Mouse (Mus musculus) heart, embryonic 14.5 days (tissue): ENCODE measurements around the gene Aqp3. TPM values are rescaled to one million over a fixed set of nuclear protein-coding genes. Genes with fewer than 3 reads are reported as not detected.

Source experiments
- ATAC-seq: fragments of 200-750 bp; cut with Nextera tagmentation; 2 replicates; pipeline ENCODE4 v1.8.0; 2017; ENCODE audit warnings: low read depth, moderate TSS enrichment; ENCODE audit not compliant: insufficient number of reproducible peaks, insufficient read depth, low FRiP score
- H3K27ac ChIP-seq, 2 experiments: fragments of 200-500 bp in 1 of 2; fragments of 300-500 bp in 1 of 2; sonication (generic) in 1 of 2; replicated peaks in 1 of 2; 2 replicates each; pipeline ENCODE4 v1.5.1; 2012 to 2014; ENCODE audit warnings: low read depth in 2 of 2, low read length in 2 of 2, control low read depth in 1 of 2, mild to moderate bottlenecking in 1 of 2, mixed read lengths in 1 of 2; ENCODE audit not compliant: control insufficient read depth in 1 of 2, insufficient read depth in 1 of 2
- H3K27me3 ChIP-seq: fragments of 300-500 bp; sonication (generic); 2 replicates; pipeline ENCODE4 v1.6.1; 2014; ENCODE audit warnings: mild to moderate bottlenecking, low read length, control low read depth; ENCODE audit not compliant: control insufficient read depth, insufficient read depth
- H3K36me3 ChIP-seq: fragments of 300-500 bp; sonication (generic); 2 replicates; pipeline ENCODE4 v1.6.1; 2014; ENCODE audit warnings: mild to moderate bottlenecking, control low read depth, low read length, mixed read lengths; ENCODE audit not compliant: control insufficient read depth, insufficient read depth
- H3K4me1 ChIP-seq, 2 experiments: fragments of 200-500 bp in 1 of 2; fragments of 300-500 bp in 1 of 2; sonication (generic) in 1 of 2; 2 replicates each; pipeline ENCODE4 v1.6.1; 2012 to 2014; ENCODE audit warnings: low read length in 2 of 2, control low read depth in 1 of 2, mixed read lengths in 1 of 2; ENCODE audit not compliant: control insufficient read depth in 2 of 2, insufficient read depth in 2 of 2
- H3K4me2 ChIP-seq: fragments of 300-500 bp; sonication (generic); 2 replicates; pipeline ENCODE4 v1.6.1; 2014; ENCODE audit warnings: mild to moderate bottlenecking, low read length
- H3K4me3 ChIP-seq, 2 experiments: fragments of 200-500 bp in 1 of 2; fragments of 300-500 bp in 1 of 2; sonication (generic) in 1 of 2; 2 replicates each; pipeline ENCODE4 v1.5.1; 2012 to 2014; ENCODE audit warnings: low read length in 2 of 2, mild to moderate bottlenecking in 2 of 2, control low read depth in 1 of 2, low read depth in 1 of 2, moderate library complexity in 1 of 2; ENCODE audit not compliant: control insufficient read depth in 1 of 2, insufficient read depth in 1 of 2
- H3K9ac ChIP-seq: fragments of 300-500 bp; sonication (generic); 2 replicates; pipeline ENCODE4 v1.6.1; 2014; ENCODE audit warnings: mild to moderate bottlenecking, low read length
- H3K9me3 ChIP-seq: fragments of 300-500 bp; sonication (generic); 2 replicates; pipeline ENCODE4 v1.6.1; 2016; ENCODE audit warnings: low read length, control low read depth; ENCODE audit not compliant: control insufficient read depth
- WGBS: fragments of 180-500 bp; shearing (Covaris S2); extraction: QIAGEN DNeasy Blood & Tissue Kit; methylation state at CpG from one replicate; pipeline ENCODE4 v1.1.7; 2014; 5-methylcytosine and 5-hydroxymethylcytosine counted together
- polyA plus RNA-seq: library from polyadenylated mRNA; unstranded; fragments of >200 nt; fragmentation: Nextera tagmentation; extraction: Ambion mirVana; gene quantifications from 2 replicates; pipeline ENCODE4 v1.2.1, GENCODE M21; 2014

Gene Aqp3
- polyA plus RNA-seq, 1 experiment from 2014 or later = 0.55 TPM

DNA sequence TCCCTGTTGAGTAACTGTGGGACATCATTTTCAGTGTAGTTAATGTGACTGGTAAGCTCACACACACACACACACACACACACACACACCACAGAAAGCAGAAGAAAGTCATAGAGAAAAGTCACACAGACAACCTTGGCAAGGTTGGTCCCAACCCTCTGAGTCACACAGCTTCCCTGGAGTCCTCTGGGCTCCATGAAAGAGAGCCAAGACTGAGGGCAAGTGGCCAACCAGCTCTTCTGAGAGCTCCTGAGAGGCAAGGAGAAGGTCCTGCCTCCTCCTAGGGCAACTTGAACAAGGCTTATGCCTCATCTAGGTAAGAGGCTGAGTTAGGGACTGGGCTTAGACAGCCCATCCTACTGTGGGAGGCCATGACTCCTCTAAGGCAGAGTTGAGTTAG, 4.9 kb upstream of the Aqp3 start:
- no peak overlapping the region for H3K4me2 ChIP-seq
- peaks cover 6% of the 10 kb centered on the region; the same call in 1 of the 2 replicates for H3K27me3 ChIP-seq

DNA sequence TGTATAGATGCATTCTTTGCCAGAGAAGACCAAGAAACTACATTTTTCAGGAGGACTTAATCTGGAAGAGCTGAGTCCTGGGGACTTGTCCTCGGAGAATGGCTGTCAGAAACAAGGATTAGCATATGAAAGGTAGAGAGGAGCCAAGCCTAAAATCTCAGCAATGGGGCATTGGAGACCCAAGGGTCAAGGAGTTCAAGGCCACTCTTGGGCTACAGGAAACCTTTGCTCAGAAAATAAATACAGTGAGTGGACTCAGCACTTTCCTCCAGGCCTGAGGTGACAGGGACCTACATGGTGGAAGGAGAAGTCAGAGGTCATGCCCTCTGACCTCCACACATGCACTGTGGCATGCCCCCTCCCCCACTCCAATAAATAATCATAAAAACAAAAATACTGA, 3.0 kb upstream of the Aqp3 start:
- WGBS = 55% methylated on average over 1 of the region's 1 CpGs
- Histone ChIP-seq H3K4me2 (no peak overlapping the region), H3K9ac (no peak overlapping the region), H3K4me3 (no peak overlapping the region), H3K27me3 (peaks cover 6% of the 10 kb centered on the region; the same call in 1 of the 2 replicates), H3K36me3 (no peaks in the 10 kb centered on the region), H3K9me3 (no peaks in the 10 kb centered on the region), H3K4me1 (peaks cover 20 to 22% of the 10 kb centered on the region in 2 experiments), H3K27ac (no peak overlapping the region)
- ATAC-seq = no peak

More for the DNA sequence above, 4.9 kb upstream of the Aqp3 start:
- H3K9ac ChIP-seq = no peak overlapping the region
- H3K36me3 ChIP-seq = no peaks in the 10 kb centered on the region
- ATAC-seq = no peak
- no peak overlapping the region for H3K27ac ChIP-seq
- H3K9me3 ChIP-seq = no peaks in the 10 kb centered on the region
- peaks cover 7 to 8% of the 10 kb centered on the region in 2 experiments for H3K4me1 ChIP-seq
- no peak overlapping the region for H3K4me3 ChIP-seq

GRCm38 (mm10) chr4:41098577-41098951, 581 bp upstream of the Aqp3 start:
- peak overlapping the region; percentile 57 for H3K9ac ChIP-seq
- H3K36me3 ChIP-seq = no peaks in the 10 kb centered on the region
- H3K27me3 ChIP-seq = peaks cover 6% of the 10 kb centered on the region; the same call in 1 of the 2 replicates
- no peaks in the 10 kb centered on the region for H3K9me3 ChIP-seq
- no peak for ATAC-seq
- H3K4me1 ChIP-seq = peaks cover 36 to 38% of the 10 kb centered on the region in 2 experiments
- no peak overlapping the region for H3K27ac ChIP-seq
- peak overlapping the region; percentile 91 for H3K4me2 ChIP-seq
- 20% methylated on average over 11 of the region's 11 CpGs for WGBS
- peak overlapping the region in 1 of 2 experiments; percentile 45; a peak in 2 of 4 replicates for H3K4me3 ChIP-seq

- Histone ChIP-seq H3K36me3 (no peaks in the 10 kb centered on the region), H3K9ac (0 out of 2 replicates have a peak overlapping the region, but pooled peaks have one; percentile 57), H3K9me3 (no peaks in the 10 kb centered on the region), H3K27me3 (peaks cover 6% of the 10 kb centered on the region; the same call in 1 of the 2 replicates), H3K4me3 (no peak overlapping the region), H3K4me2 (peak overlapping the region; percentile 91), H3K4me1 (peaks cover 36 to 38% of the 10 kb centered on the region in 2 experiments), H3K27ac (no peak overlapping the region)
- 77% methylated on average over 13 of the region's 13 CpGs for WGBS
- ATAC-seq = no peak
Measured at GRCm38 (mm10) chr4:41097381-41097780, 602 bp downstream of the Aqp3 start.

GRCm38 (mm10) chr4:41096794-41097193, 1.2 kb downstream of the Aqp3 start:
- WGBS = 67% methylated on average over 5 of the region's 5 CpGs
- Histone ChIP-seq H3K9me3 (no peaks in the 10 kb centered on the region), H3K4me1 (peaks cover 36 to 38% of the 10 kb centered on the region in 2 experiments), H3K4me3 (no peak overlapping the region), H3K27me3 (peaks cover 6% of the 10 kb centered on the region; the same call in 1 of the 2 replicates), H3K9ac (no peak overlapping the region; the same call in 1 of the 2 replicates), H3K27ac (no peak overlapping the region), H3K36me3 (no peaks in the 10 kb centered on the region), H3K4me2 (no peak overlapping the region)
- no peak for ATAC-seq

DNA sequence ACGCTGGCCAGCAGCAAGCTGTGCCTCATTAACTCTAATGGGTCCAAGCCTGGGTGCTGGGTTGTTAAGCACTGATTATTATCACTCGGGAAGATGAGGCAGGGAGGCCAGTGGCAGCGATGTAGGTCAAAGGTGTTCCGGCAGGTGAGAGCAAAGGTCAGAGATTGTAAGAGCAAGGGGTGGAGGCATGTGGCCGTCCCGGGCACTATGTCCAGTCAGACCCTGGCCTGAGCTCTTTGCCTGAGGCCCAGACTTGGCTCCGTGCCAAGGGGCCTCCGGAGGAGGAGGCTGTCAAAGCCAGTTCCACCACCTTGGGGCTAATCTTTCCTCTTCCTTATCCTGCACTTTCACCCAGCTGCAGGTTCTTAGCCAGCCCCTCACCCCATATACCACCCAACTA, 1.8 kb downstream of the Aqp3 start:
- Histone ChIP-seq H3K9ac (peak overlapping the region; percentile 30; the same call in 1 of the 2 replicates), H3K4me1 (peaks cover 36 to 38% of the 10 kb centered on the region in 2 experiments), H3K4me3 (no peak overlapping the region), H3K27ac (no peak overlapping the region), H3K27me3 (peaks cover 6% of the 10 kb centered on the region; the same call in 1 of the 2 replicates), H3K36me3 (no peaks in the 10 kb centered on the region), H3K4me2 (no peak overlapping the region), H3K9me3 (no peaks in the 10 kb centered on the region)
- 37% methylated on average over 8 of the region's 8 CpGs for WGBS
- ATAC-seq = no peak

- Histone ChIP-seq H3K27me3 (peaks cover 6% of the 10 kb centered on the region; the same call in 1 of the 2 replicates), H3K27ac (peak overlapping the region in 1 of 2 experiments; percentile 22; a peak in 2 of 4 replicates), H3K4me3 (no peak overlapping the region), H3K9ac (no peak overlapping the region), H3K4me2 (peak overlapping the region; percentile 21; the same call in 1 of the 2 replicates), H3K36me3 (no peaks in the 10 kb centered on the region), H3K9me3 (no peaks in the 10 kb centered on the region), H3K4me1 (peaks cover 36 to 38% of the 10 kb centered on the region in 2 experiments)
- ATAC-seq = peak; percentile 51; the same call in 1 of the 2 replicates
- 19% methylated on average over 9 of the region's 9 CpGs for WGBS
Measured at GRCm38 (mm10) chr4:41094361-41094760, 3.6 kb downstream of the Aqp3 start.

DNA sequence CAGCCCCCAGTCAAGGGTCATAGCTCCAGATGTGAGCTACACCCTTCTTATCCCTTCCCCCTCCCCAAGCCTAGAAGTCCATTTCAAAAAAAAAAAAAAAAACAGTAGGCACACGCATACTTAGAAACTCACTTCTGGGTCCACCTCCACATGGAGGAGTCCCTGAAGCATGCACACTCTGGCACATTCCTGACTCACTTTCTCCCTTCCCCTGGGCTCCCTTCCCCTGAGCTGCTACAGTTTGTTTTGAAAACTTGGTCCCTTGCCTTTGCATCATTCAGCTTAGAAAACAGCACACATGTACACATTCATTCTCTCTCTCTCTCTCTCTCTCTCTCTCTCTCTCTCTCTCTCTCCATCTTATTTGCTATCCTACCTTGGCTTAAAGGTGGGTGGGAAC, 5.0 kb downstream of the Aqp3 start:
- WGBS = 47% methylated on average over 1 of the region's 1 CpGs

More for the DNA sequence above, 5.0 kb downstream of the Aqp3 start:
- no peak for ATAC-seq
- H3K4me3 ChIP-seq = no peak overlapping the region
- peaks cover 31% of the 10 kb centered on the region in 2 experiments for H3K4me1 ChIP-seq
- no peaks in the 10 kb centered on the region for H3K36me3 ChIP-seq
- H3K27me3 ChIP-seq = peaks cover under 1% of the 10 kb centered on the region; the same call in 1 of the 2 replicates
- H3K9ac ChIP-seq = no peak overlapping the region
- no peaks in the 10 kb centered on the region for H3K9me3 ChIP-seq
- H3K27ac ChIP-seq = no peak overlapping the region
- H3K4me2 ChIP-seq = no peak overlapping the region
